Mouse (Mus musculus): ENCODE measurements around the gene 9430038I01Rik. TPM values are rescaled to one million over a fixed set of nuclear protein-coding genes. Genes with fewer than 3 reads are reported as not detected.
A peak's percentile ranks its signal among the peaks of the same experiment; 100 is the strongest.
"Not testable (repeated sequence)": the region's sequence is repeated elsewhere in the genome, so short reads cannot be mapped to it uniquely, and the experiment has no call there.

The 9430038I01Rik gene
- total RNA-seq (2022) = 1 to 10 TPM; 3.4 to 4.3 (median 3.9) TPM

DNA sequence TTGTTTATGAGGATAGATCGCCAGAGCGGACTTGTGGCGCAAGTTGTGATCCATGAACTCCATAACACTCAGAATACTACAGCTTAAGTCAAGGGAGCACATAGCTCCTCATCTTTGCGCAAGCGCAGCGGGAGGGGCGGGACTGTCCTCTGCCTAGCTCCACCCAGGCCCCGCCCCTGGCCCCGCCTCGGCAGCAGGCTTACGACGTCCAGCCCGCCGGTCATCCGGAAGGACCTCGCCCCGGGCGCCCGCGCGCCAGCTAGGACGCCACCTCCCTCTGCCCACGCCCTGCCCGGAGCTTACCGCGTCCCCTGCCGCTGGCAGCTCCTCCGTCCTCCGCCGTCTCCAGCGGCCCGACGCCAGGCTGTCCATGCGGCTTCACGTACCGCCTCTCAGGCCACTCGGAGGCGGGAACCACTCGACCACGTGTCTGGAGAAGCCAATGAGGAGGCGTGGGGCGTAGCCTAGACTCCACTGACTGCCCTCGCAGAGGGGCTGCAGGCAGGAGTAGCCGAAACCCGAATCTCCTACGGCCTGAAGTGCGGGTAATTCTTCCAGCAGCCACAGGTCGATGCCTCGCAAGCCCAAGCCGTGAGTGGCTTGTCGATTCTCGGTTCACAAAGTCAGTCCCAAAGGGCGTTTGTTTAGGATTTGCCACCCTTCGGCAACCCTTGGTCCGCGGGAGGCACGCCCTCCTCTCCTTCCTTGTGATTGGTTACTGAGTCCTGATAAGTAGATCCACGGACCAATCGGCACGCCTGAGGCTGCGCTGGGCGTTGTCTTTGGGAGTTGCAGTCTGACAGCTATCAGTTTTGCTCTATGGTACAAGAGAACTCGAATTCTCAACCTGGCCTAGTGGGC lies at the start of gene 9430038I01Rik:
Gene 9430038I01Rik (minus strand): TSS at position 426 of the 861 bp plus-strand sequence.
- peak; percentile 92 to 95 for DNase-seq (ENCODE audit: low spot score in 2 of 2)

- DNase-seq (ENCODE audit: low spot score in 2 of 2) = no peak
These were observed 34.8 kb upstream of the 9430038I01Rik start for GRCm38 (mm10) chr7:137445321-137445720.

GRCm38 (mm10) chr7:137442951-137443350 lies 32.4 kb upstream of the 9430038I01Rik start:
- no peak for DNase-seq (ENCODE audit: low spot score in 2 of 2)

GRCm38 (mm10) chr7:137438962-137439361 lies 28.4 kb upstream of the 9430038I01Rik start:
- not testable (repeated sequence) for DNase-seq (ENCODE audit: low spot score in 2 of 2)

GRCm38 (mm10) chr7:137438179-137438550 lies 27.6 kb upstream of the 9430038I01Rik start:
- DNase-seq (ENCODE audit: low spot score in 2 of 2) = peak; percentile 15 to 23

DNA sequence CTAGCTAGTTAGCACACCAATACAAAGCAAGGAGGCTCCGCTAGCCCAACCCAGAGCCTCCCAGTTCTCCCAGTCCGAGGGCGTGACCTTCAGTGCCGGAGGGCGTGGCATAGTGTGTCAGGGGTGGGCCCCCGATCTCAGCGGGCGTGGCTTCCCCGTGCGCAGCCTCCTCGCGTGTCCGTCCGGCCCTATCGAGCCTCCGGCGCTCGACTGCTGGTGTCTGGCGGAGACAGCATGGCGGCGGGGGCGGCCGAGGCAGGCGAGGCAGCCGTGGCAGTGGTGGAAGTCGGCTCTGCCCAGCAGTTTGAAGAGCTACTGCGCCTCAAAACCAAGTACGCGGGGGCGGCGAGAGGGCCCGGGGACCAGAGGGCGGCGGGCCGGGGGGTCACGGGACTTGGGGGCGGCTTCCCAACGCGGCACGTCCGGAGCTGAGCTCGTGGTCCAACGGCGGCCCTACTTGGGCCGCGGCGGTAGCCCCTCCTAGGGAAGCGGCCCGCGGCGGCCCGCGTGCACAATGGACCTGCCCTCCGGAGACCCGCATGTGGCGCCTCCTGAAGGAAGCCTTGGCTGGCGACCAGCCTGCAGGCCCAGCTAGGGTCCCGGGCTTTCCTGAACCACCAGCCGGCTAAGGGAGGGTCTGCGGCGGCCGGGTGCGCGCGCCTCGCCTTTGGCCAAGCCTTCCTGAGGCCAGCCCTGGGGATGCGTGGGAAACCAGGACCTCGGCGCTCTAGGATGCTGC lies 27.0 kb upstream of the 9430038I01Rik start, which contains the start of gene Glrx3:
Gene Glrx3 (plus strand): TSS at position 175 of the 739 bp plus-strand sequence.
- DNase-seq (ENCODE audit: low spot score in 2 of 2) = peak; percentile 88 to 94

- no peak for DNase-seq (ENCODE audit: low spot score in 2 of 2)
These were observed 26.3 kb upstream of the 9430038I01Rik start for GRCm38 (mm10) chr7:137436901-137437300.

DNA sequence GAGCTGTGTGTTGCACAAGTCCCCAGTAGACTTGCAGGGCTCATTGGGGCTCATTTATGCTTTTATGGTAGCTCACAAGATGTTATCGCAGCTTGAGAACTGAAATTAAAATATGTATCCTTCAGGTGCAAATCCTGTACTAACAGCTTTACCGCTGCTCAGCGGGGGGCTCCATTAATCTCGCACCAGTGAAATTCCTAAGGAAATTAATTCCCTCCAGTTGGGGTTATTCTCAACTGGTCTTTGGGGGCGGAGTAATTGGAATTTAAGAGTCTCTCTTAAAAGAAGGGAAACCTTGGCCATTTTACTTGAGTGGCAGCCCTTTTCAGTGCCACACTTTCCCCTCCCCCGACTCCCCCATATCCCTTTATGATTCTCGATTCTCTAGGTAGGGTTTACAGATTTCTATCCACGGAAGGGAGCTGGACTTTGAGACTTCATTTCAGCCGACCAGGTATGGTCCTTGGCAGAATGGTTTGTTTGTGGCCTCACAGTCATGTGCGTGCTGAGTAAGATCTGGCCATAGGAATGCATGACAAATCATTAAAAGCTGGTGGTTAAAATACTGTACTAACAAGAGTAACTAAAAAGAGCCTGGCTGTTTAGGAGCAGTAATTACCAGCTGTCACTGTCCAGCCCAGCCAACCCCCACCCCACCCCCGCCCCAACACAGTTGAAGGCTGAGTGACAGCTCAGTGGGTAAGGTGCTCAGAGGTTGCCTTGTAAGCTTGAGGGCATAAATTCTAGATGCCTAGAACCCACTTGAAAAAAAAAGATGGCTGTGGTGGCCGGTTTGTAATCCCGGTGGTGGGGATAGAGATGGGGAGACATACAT lies 21.4 kb upstream of the 9430038I01Rik start:
- no peak for DNase-seq (ENCODE audit: low spot score in 2 of 2)

DNA sequence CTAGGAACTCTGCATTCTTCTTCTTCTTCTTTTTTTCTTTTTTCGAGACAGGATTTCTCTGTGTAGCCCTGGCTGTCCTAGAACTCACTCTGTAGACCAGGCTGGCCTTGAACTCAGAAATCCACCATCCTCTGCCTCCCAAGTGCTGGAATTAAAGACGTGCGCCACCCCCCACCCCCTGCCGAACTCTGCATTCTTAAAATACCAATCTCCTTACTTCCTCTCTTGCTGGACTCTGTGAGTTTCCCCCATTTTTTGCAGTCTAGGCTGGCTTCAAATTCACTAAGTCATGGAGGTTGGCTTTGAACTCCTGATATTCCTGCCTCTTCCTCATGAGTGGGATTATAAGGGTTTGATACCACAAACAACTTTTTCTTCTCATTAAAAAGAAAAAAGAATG lies 16.1 kb upstream of the 9430038I01Rik start:
- DNase-seq (ENCODE audit: low spot score in 2 of 2) = no peak

- no peak for DNase-seq (ENCODE audit: low spot score in 2 of 2)
These were observed 10.7 kb upstream of the 9430038I01Rik start for GRCm38 (mm10) chr7:137421236-137421635.

DNA sequence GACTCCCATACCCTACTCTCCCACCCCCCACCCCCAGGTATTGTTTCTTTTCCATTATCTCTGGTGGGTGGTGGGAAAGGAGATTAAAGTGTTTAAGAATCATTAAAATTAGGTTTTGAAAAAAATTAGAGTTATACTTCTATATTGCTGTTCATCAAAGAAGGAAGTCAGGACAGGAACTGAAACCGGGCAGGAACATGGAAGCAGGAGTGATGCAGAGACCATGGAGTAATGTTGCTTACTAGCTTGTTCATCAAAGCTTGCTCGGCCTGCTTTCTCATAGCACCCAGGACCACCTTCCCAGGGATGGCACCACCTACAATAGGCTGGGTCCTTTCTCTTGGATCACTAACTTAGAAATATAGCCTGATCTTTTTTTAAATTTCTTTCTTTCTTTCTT lies 10.0 kb upstream of the 9430038I01Rik start:
- DNase-seq (ENCODE audit: low spot score in 2 of 2) = no peak

- DNase-seq (ENCODE audit: low spot score in 2 of 2) = no peak
These were observed 4.1 kb upstream of the 9430038I01Rik start for GRCm38 (mm10) chr7:137414710-137415109.

- DNase-seq (ENCODE audit: low spot score in 2 of 2) = no peak
These were observed 3.0 kb downstream of the 9430038I01Rik start for GRCm38 (mm10) chr7:137407428-137408058.

GRCm38 (mm10) chr7:137404146-137404545 lies 6.4 kb downstream of the 9430038I01Rik start:
- DNase-seq (ENCODE audit: low spot score in 2 of 2) = no peak

DNA sequence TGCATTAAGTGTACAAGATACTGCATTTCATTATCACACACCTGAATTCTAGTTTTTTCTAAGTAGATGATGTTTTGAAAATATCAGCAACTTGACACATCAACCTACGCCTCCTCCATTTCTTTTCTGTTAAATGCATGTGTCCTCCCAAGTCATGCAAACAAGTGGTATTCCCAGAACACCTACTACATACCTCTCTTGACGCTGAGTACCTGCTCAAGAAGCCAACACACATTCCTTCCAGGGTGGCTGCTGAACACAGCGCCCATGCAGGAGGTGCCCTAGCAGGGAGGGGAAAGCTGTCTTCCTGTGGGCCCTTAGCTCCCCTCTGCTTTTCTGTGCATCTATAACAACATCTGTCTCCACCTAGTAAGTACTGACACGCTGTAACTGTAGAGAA lies 11.6 kb downstream of the 9430038I01Rik start:
- no peak for DNase-seq (ENCODE audit: low spot score in 2 of 2)

- no peak for DNase-seq (ENCODE audit: low spot score in 2 of 2)
These were observed 13.1 kb downstream of the 9430038I01Rik start for GRCm38 (mm10) chr7:137397361-137397910.

DNA sequence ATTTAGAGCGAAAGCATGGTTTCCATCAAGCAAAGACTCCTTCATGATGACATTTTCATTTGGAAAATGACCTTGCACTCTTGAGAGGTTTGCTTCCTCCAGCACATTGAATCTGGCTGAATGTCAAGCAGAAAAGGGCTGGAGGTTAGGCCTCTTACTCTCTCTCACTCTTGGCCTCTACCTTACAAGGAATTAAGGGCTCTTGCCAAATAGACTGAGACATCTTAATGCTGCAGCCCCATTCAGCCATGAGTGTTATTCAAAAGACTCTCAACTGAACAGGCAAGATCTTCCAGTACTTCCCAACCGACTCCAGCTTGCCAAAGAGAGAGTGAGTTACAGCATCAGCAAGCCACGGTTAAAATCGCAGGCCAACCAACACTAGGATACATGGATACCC lies 15.1 kb downstream of the 9430038I01Rik start:
- no peak for DNase-seq (ENCODE audit: low spot score in 2 of 2)

GRCm38 (mm10) chr7:137387863-137388262 lies 22.7 kb downstream of the 9430038I01Rik start:
- no peak for DNase-seq (ENCODE audit: low spot score in 2 of 2)

GRCm38 (mm10) chr7:137374996-137375395 lies 35.6 kb downstream of the 9430038I01Rik start:
- no peak for DNase-seq (ENCODE audit: low spot score in 2 of 2)

DNA sequence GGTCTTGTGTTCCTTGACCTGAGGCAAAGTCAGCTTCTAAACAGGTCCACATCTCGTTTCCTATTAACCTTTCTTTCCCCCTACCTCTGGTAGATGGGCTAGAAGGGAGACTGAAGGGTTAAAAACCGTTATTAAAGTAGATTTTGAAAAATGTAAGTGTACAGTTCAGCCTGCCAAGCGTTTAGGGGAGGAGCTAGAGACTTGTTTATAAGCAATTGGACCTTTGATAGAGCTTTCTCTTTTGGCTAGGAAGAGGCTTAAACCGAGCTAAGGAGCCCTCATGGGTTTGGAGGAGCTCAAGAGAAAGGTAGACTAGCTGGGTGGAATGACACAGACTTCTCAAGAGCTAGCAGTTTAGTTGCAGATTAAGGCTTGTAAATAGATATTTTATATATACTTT lies 38.8 kb downstream of the 9430038I01Rik start:
- DNase-seq (ENCODE audit: low spot score in 2 of 2) = no peak

DNA sequence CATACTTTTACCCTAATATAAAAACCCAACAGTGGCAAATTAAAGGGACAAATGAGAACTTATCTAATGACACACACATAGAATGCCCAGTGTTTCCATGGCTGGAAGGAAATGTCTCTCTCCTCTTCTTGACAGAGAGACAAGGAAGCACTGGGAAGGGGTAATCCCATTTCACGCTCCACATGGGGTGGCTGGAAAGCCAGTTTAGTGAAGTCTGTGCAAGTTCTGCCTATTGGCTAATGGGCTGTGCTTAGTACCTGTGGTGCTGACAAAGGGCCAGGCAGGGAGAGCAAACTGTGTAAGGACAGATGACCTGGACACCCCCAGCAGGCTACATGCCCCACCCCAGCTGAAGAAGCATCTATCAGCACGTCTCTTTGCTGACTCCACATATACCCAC lies 40.4 kb downstream of the 9430038I01Rik start:
- no peak for DNase-seq (ENCODE audit: low spot score in 2 of 2)
